Mouse (Mus musculus): ENCODE data around the gene Paip2b. TPM values are rescaled to one million over a fixed set of nuclear protein-coding genes. Genes with fewer than 3 reads are reported as not detected.

Paip2b gene
- polyA plus RNA-seq, 2 experiments: 18.2 to 36.3 TPM

DNA sequence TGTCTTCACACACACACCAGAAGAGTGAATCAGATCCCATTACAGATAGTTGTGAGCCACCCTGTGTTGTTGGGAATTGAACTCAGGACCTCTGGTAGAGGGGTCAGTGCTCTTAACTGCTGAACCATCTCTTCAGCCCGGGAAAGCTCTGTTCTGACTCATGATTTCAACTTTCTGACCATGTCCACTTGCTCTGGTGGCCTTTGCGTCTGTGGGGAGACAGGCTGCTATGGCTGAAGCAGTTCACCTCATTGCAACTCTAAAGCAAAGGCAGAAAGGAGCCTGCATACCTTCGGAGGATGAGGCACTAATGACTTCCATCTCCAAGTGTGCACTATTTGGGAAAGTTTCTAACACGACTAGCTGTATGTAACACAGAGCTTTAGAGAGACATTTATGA lies 34.9 kb upstream of the Paip2b start:
- Histone ChIP-seq H3K36me3 (ENCODE audit: control insufficient read depth, insufficient read depth, low read length) (no peaks in the 10 kb centered on the region), H3K4me2 (replicated peaks; ENCODE audit: low read depth, low read length, severe bottlenecking) (peak overlapping the region; percentile 100), H3K9me3 (ENCODE audit: control insufficient read depth, low read length) (no peaks in the 10 kb centered on the region), H3K4me3 (replicated peaks; ENCODE audit: low read length) (no peak overlapping the region; the same call in 1 of the 2 replicates), H3K9ac (ENCODE audit: low read depth, low read length, severe bottlenecking) (no peak overlapping the region), H3K27me3 (ENCODE audit: control insufficient read depth, insufficient read depth, low read length) (0 out of 2 replicates have a peak, but pooled peaks cover 3% of the 10 kb centered on the region), H3K27ac (replicated peaks; ENCODE audit: low read depth, low read length) (no peak overlapping the region), H3K4me1 (ENCODE audit: control insufficient read depth, insufficient read depth, low read length) (peaks cover 3% of the 10 kb centered on the region; the same call in 1 of the 2 replicates)
- 34% methylated on average over 4 of the region's 4 CpGs for WGBS
- ATAC-seq (ENCODE audit: low FRiP score, low read depth): peak; percentile 27
- TF ChIP-seq POLR2A (IDR thresholded peaks at IDR 0.05; ENCODE audit: borderline replicate concordance, extremely low read depth, insufficient read depth, insufficient read length): no peak
- DNase-seq (ENCODE audit: low spot score): no peak

DNA sequence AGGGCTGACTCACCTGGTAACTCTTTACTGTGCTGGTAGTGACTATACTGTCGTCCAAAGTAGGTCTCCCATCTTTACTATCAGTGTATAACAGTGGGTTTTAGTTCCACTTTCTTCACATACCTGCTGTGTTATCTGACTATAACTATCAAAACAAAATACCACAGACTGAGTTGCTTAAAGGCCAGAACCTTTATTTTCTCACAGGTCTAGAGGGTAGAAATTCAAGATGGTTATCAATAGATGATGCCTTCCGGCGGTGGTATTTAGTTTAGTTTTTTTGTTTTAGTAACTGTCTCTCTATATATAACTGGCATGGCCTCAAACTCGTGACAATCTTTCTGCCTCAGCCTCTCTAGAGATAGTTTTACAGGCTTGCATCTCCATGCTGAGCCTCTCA lies 32.0 kb upstream of the Paip2b start:
- Histone ChIP-seq H3K4me2 (replicated peaks; ENCODE audit: low read depth, low read length, severe bottlenecking) (no peak overlapping the region), H3K36me3 (ENCODE audit: control insufficient read depth, insufficient read depth, low read length) (no peaks in the 10 kb centered on the region), H3K9me3 (ENCODE audit: control insufficient read depth, low read length) (no peaks in the 10 kb centered on the region), H3K4me1 (ENCODE audit: control insufficient read depth, insufficient read depth, low read length) (peaks cover 3% of the 10 kb centered on the region; the same call in 1 of the 2 replicates), H3K4me3 (replicated peaks; ENCODE audit: low read length) (no peak overlapping the region), H3K27ac (replicated peaks; ENCODE audit: low read depth, low read length) (no peak overlapping the region), H3K27me3 (ENCODE audit: control insufficient read depth, insufficient read depth, low read length) (0 out of 2 replicates have a peak, but pooled peaks cover 3% of the 10 kb centered on the region), H3K9ac (ENCODE audit: low read depth, low read length, severe bottlenecking) (no peak overlapping the region)
- 70% methylated on average over 4 of the region's 4 CpGs for WGBS
- no peak for ATAC-seq (ENCODE audit: low FRiP score, low read depth)
- TF ChIP-seq POLR2A (IDR thresholded peaks at IDR 0.05; ENCODE audit: borderline replicate concordance, extremely low read depth, insufficient read depth, insufficient read length): no peak
- DNase-seq (ENCODE audit: low spot score): no peak

DNA sequence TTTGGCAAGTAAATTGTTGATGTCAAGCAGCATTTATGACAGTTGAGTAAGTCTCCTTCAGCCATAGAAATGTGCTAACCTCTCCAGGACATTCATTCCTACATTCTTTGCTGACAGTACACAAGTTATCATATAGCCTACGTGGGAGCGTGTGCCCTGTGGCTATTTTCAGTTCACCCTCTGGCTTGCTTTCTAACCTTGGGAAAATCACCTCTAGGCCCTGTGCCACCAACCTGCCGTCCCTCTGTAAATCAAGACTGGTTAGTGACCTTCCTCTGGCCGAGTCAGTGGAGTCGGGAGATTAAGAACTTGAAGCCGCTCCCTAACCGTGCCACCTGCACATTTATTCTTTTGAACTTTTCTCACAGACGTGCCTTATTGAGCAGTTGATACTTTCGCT lies 28.5 kb upstream of the Paip2b start:
- Histone ChIP-seq H3K27me3 (ENCODE audit: control insufficient read depth, insufficient read depth, low read length) (no peaks in the 10 kb centered on the region), H3K9ac (ENCODE audit: low read depth, low read length, severe bottlenecking) (no peak overlapping the region), H3K27ac (replicated peaks; ENCODE audit: low read depth, low read length) (no peak overlapping the region), H3K4me1 (ENCODE audit: control insufficient read depth, insufficient read depth, low read length) (no peaks in the 10 kb centered on the region), H3K36me3 (ENCODE audit: control insufficient read depth, insufficient read depth, low read length) (no peaks in the 10 kb centered on the region), H3K4me3 (replicated peaks; ENCODE audit: low read length) (no peak overlapping the region), H3K4me2 (replicated peaks; ENCODE audit: low read depth, low read length, severe bottlenecking) (no peak overlapping the region), H3K9me3 (ENCODE audit: control insufficient read depth, low read length) (no peaks in the 10 kb centered on the region)
- ATAC-seq (ENCODE audit: low FRiP score, low read depth) (no peak), DNase-seq (ENCODE audit: low spot score) (no peak)
- no peak for TF ChIP-seq POLR2A (IDR thresholded peaks at IDR 0.05; ENCODE audit: borderline replicate concordance, extremely low read depth, insufficient read depth, insufficient read length)
- 86% methylated on average over 9 of the region's 9 CpGs for WGBS

DNA sequence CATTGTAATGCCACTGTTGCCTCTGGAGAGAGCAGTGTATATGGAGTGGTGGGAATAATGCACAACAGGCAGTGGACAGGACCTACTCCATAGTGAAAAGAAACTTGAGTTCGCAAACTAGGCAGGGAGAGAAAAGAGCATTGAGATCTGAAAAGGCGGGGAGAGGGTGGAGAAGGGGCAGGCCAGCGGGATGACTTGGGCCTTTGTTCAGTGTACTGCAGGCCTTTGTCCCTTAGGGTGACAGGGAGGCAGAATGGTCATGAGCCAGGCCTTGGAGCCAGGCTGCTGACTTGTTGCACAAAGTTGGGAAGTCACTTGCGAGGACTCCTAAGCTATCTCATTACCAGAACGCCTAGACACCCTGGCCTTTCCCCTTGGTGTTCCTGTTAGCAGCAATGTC lies 25.9 kb upstream of the Paip2b start:
- Histone ChIP-seq H3K36me3 (ENCODE audit: control insufficient read depth, insufficient read depth, low read length) (no peaks in the 10 kb centered on the region), H3K9me3 (ENCODE audit: control insufficient read depth, low read length) (no peaks in the 10 kb centered on the region), H3K27ac (replicated peaks; ENCODE audit: low read depth, low read length) (no peak overlapping the region), H3K9ac (ENCODE audit: low read depth, low read length, severe bottlenecking) (no peak overlapping the region), H3K4me3 (replicated peaks; ENCODE audit: low read length) (no peak overlapping the region), H3K4me1 (ENCODE audit: control insufficient read depth, insufficient read depth, low read length) (no peaks in the 10 kb centered on the region), H3K4me2 (replicated peaks; ENCODE audit: low read depth, low read length, severe bottlenecking) (no peak overlapping the region), H3K27me3 (ENCODE audit: control insufficient read depth, insufficient read depth, low read length) (no peaks in the 10 kb centered on the region)
- WGBS: 77% methylated on average over 5 of the region's 5 CpGs
- ATAC-seq (ENCODE audit: low FRiP score, low read depth) (no peak), DNase-seq (ENCODE audit: low spot score) (no peak)
- no peak for TF ChIP-seq POLR2A (IDR thresholded peaks at IDR 0.05; ENCODE audit: borderline replicate concordance, extremely low read depth, insufficient read depth, insufficient read length)

DNA sequence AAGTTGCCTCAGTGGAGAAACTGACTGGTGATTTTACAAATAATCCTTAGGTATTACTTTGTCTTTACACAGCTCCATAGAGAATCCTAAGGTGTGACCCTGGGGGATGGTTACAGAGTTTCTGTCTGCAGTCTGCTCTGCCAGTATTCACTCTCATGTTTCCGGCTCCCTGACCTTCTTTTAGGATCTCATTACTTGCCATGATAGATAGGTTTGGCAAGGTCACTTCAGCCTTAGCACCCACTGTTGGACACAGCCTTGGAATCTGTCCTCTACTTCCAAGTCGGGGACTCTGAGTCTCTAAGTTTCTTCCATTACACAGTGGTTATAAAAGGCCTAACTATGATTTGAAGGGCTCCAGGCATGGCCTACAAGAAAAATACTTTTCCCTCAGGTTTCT lies 17.9 kb upstream of the Paip2b start:
- DNase-seq (ENCODE audit: low spot score): no peak
- Histone ChIP-seq H3K9ac (ENCODE audit: low read depth, low read length, severe bottlenecking) (no peak overlapping the region), H3K4me1 (ENCODE audit: control insufficient read depth, insufficient read depth, low read length) (no peaks in the 10 kb centered on the region), H3K27ac (replicated peaks; ENCODE audit: low read depth, low read length) (no peak overlapping the region), H3K4me2 (replicated peaks; ENCODE audit: low read depth, low read length, severe bottlenecking) (no peak overlapping the region), H3K27me3 (ENCODE audit: control insufficient read depth, insufficient read depth, low read length) (no peaks in the 10 kb centered on the region), H3K4me3 (replicated peaks; ENCODE audit: low read length) (no peak overlapping the region), H3K36me3 (ENCODE audit: control insufficient read depth, insufficient read depth, low read length) (no peaks in the 10 kb centered on the region), H3K9me3 (ENCODE audit: control insufficient read depth, low read length) (no peaks in the 10 kb centered on the region)
- 81% methylated on average over 2 of the region's 2 CpGs for WGBS
- no peak for TF ChIP-seq POLR2A (IDR thresholded peaks at IDR 0.05; ENCODE audit: borderline replicate concordance, extremely low read depth, insufficient read depth, insufficient read length)
- no peak for ATAC-seq (ENCODE audit: low FRiP score, low read depth)

DNA sequence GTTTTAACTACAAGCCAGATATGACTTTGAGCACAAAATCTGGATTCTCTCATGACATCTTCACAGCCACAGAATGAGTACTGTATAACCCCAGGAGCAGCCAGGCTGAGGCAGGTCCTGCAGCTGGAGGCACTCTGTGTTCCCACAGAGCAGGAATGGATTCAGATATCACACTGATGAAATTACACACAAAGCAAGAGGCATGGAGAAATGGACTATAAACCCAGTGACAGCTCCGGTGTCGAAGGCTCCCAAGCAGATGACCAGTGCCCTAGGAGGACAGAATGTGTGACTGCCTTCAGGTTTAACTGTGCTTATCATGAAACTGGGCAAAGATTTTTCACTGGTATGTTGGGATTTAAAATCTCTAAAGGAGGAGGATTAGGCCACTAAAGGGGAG lies 14.6 kb upstream of the Paip2b start:
- ATAC-seq (ENCODE audit: low FRiP score, low read depth): no peak
- WGBS: 71% methylated on average over 2 of the region's 2 CpGs
- H3K4me3 ChIP-seq (replicated peaks; ENCODE audit: low read length): no peak overlapping the region

More for the DNA sequence above, 14.6 kb upstream of the Paip2b start:
- no peaks in the 10 kb centered on the region for H3K27me3 ChIP-seq (ENCODE audit: control insufficient read depth, insufficient read depth, low read length)
- no peaks in the 10 kb centered on the region for H3K4me1 ChIP-seq (ENCODE audit: control insufficient read depth, insufficient read depth, low read length)
- no peak for TF ChIP-seq POLR2A (IDR thresholded peaks at IDR 0.05; ENCODE audit: borderline replicate concordance, extremely low read depth, insufficient read depth, insufficient read length)
- H3K4me2 ChIP-seq (replicated peaks; ENCODE audit: low read depth, low read length, severe bottlenecking): no peak overlapping the region
- no peak overlapping the region for H3K9ac ChIP-seq (ENCODE audit: low read depth, low read length, severe bottlenecking)
- no peak overlapping the region for H3K27ac ChIP-seq (replicated peaks; ENCODE audit: low read depth, low read length)
- H3K36me3 ChIP-seq (ENCODE audit: control insufficient read depth, insufficient read depth, low read length): no peaks in the 10 kb centered on the region
- no peak for DNase-seq (ENCODE audit: low spot score)
- no peaks in the 10 kb centered on the region for H3K9me3 ChIP-seq (ENCODE audit: control insufficient read depth, low read length)

All from limb, embryonic 14.5 days (tissue).